Mouse (Mus musculus) liver, adult (tissue): ENCODE measurements at regions not wholly inside any gene's neighbourhood (a gene's known extent, or its start where the extent isn't known, plus 50 kb on each side); places are given as distances from the start of the nearest gene placed in this dataset.

Experiments
- GATA4 ChIP-seq: IDR thresholded peaks from 2 replicates; pipeline ENCODE4 v1.6.1; 2014; ENCODE audit warnings: mild to moderate bottlenecking, low read length; ENCODE audit not compliant: insufficient replicate concordance

DNA sequence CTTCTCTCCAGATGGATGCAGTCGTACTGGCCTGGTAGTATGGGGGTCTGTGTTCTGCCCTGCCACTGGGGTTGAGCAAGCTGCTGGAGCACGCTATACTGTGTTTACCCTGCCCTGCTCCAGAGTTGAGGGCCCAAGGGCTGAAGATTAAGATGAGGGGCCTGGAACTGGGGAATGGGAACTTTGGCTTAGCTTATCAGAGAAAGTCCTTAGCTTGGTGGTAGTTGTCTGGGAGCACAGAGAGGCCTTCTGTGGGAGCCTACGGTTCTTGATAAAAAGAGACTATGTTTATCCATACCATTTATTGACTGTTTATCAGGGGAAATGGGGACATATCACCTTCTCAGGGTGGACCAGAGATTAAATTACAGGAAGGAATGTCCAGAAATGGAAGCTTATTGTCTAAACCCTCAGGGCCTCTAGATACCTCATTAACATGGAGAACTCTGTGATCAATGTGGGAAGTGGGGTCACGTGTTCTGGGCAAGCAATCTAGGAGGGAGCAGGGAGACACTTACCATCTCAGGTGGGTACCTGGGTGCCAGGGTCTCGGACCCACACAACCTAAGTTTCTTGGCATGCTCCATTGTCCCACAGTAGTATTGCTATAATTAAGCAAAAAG, 58.7 kb downstream of the Mycn start:
- TF ChIP-seq GATA4: no peak

DNA sequence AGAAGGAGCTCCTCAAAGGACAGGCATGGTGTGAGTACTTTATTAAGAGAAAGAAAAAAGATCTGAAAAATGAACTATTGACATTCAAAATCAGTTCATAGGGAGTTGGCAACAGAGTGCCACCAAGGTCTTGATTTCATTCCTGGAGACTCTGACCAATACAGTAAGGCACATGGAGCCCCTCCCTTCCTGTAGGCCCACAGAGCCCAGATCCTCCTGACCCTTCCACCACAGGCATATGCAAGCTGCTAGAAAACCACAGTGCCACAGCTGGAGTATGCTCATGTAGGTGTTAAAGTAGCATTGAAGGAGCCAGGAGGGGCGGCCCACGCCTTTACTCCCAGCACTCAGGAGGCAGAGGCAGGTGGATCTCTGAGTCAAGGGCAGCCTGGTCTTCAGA, 63.7 kb downstream of the Mycn start:
- TF ChIP-seq GATA4: no peak

DNA sequence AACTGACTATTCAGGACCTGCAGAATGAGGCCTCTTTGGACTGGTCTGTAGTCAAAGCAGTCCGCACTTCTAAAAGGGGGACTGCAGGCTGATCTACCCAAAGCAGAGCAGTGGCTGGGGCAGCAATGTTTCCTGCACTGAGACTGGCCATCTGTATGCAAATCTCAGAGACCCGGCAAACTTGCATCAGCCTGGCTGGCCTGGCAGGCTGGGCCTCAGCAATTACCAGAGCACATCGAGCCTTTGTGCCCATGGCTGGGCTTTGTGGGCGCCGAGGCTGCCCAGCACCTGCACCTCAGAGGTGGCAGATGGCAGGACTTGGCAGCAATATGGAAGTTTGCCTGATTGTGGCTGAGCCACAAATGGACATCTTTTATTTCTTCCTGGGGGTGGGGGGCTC, 64.2 kb downstream of the Mycn start:
- TF ChIP-seq GATA4: no peak

DNA sequence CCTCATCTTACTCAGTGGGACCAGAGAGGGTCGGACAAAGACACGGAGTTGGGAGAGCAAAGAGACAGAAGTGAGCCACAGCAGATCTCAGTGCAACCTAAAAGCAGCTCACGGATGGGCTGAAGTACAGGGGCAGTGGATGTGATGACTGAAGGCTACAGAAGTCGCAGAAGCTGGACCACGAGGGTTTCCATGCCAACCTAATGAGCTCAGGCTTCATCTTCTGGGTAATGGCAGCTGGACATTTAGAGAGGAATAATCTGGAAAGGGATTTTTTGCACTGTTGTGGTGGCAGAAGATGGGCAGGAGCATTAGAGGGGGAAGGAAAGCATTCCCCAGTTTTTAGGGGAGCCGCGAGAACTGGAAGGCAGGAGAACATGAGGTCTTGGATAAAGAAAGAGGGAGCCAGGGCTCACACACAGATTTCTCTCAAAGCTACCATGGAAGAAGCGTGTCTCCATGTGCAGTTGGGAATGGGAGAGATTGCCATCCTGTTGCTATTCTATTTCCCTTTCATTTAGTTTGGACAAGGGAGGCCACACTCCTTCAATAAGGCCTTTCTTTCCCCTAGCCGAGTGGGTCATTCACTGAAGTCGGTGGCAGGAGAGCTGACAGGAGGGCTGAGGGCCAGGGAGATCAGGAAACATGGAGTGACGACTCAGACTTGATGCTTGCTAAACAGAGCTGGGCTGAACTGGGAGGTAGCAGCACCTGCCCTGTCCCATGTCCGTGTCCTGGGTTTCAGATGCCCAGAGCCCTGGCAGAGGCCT, 65.6 kb downstream of the Mycn start:
- TF ChIP-seq GATA4: no peak

DNA sequence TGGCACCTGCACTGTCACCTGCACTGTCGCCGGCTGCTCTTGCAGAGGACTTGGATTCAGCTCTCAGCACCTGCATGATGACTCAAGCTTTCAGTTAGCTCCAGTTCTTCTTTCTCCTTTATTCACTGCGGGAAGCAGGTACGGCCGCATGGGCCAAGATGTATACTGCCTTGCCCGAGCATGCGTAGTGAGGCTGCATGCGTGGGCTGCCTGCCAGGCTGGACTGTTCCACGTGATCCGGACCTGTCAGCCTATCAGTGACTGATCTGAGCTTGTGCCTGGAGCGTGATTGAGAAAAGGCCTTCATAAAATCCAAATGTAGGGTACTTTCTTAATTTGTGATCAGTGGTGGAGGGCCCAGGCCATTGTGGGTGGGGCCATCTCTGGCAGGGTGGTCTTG, 68.2 kb downstream of the Mycn start:
- TF ChIP-seq GATA4: no peak

DNA sequence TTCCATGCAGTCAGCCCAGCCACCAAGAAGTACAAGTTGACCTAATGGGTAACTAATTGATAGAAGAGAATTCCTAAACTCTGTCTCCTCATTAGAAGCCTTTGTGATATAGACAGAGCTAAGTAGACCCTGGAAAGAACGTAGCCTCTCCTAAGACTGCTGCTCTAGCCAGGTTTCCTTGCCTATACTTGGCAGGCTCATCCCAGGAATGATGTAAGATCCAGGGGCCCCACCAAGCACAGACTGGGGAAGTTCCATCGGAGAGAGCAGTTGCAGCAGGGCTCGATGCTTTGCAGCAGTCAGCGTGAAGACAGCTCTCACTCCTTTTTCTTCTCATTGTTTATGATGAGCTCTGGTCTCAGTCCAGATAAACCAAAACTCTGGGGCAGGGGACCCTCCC, 68.7 kb downstream of the Mycn start:
- no peak for TF ChIP-seq GATA4

DNA sequence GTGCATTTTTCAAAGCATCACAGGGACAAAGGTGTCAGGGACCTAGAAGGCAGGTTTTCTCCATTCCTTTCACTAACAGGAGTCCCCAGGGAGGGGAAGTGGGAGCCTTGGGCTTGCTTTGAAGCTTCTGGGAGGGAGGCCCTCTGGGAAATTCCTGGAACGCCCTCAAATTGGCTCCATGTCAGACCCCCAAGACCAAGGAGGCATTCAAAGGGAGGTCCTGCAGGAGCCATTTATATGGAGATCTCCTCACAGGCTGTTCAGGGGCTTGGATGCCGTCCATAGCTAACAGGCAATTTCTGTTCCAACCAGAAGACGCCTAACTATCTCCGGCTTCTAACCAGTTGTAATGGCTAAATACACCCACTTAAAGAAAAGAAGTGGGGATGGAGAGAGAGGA, 70.4 kb downstream of the Mycn start:
- TF ChIP-seq GATA4: no peak

DNA sequence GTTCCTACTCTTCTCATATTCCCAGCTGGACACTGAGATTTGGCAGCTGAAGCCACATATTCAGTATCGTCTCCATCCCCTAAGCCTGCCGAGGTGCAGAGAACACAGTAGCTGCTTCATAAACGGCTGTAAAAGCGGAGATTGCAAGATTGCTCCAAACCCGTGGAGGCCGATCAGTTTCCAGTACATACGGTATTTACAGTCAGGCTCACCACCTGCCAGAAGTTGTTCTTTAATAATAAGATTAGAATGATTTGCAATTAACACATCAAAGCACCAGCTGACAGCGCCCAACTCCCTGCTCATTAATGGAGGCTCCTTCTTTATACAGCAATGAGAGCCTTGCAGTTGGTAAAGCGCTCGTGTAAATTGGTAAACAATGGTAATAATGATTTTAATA, 75.1 kb downstream of the Mycn start:
- no peak for TF ChIP-seq GATA4

DNA sequence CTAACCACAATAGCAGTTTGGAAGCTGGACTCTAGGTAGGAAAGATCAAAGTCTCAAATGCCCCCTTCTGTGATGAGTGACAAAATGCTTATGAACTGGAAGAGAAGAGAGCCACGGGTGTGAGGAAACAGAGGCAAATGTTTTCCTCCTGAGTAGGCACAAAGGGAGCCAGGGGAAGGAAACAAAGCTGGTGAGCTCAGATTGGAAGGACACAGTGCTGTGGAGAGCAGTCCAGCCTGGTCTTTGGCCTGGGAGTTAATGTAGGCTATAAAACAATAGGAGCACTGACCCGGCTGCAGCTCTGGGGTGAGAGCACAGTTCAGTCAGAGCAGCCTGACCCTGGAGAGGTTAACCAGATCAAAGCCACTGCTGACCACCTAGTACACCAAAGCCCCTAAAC, 91.0 kb downstream of the Mycn start:
- no peak for TF ChIP-seq GATA4

DNA sequence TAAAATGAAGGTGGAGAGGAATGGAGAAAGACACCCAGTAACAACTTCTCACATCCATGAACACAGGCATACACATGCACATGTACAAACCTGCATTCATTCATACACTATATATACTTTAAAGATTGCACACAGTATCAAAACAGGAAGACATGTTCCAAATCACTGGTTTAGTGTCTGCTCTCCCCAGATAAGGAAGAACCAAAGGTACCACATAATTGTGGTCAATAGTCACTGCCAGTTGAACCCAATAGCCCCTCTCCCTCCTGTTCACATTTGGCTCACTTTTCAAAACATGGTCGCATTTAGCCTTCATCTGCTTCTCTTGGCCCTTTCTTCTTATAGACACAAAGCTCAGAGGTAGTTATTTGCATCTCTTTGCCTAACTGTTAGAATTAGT, 95.0 kb downstream of the Mycn start:
- TF ChIP-seq GATA4: no peak

DNA sequence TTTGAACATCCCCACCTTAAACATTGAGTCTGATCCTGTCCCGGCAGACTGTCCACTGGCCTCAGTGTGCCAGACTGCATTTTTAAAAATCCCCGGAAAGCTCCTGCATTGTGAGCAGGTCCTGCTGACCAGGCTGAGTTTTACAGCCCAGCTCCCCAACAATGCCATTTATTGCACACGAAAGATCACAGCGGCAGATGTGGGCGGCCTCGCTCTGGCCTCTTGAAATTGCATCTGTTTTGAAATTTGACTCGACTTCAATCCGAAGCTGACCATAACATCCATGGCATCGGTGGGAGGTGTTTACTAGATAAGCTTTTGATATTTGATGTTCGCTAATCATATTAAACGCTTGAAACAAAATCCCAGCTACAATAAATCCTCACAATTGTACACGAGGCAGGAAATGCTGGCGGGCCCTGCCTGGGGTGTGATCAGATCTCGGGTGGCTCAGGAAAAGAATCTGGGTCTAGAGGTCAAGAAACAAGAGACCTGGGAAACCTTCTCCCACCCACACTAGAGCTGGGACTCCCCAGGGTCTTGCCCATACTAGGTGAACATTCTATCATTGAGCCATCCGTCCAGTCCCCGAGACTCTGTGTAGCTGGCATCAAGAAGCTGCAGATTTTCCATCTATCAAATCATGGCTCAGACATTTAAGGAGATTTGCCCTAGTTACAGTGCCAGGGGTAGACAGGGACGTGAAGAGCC, 99.3 kb downstream of the Mycn start:
- no peak for TF ChIP-seq GATA4

DNA sequence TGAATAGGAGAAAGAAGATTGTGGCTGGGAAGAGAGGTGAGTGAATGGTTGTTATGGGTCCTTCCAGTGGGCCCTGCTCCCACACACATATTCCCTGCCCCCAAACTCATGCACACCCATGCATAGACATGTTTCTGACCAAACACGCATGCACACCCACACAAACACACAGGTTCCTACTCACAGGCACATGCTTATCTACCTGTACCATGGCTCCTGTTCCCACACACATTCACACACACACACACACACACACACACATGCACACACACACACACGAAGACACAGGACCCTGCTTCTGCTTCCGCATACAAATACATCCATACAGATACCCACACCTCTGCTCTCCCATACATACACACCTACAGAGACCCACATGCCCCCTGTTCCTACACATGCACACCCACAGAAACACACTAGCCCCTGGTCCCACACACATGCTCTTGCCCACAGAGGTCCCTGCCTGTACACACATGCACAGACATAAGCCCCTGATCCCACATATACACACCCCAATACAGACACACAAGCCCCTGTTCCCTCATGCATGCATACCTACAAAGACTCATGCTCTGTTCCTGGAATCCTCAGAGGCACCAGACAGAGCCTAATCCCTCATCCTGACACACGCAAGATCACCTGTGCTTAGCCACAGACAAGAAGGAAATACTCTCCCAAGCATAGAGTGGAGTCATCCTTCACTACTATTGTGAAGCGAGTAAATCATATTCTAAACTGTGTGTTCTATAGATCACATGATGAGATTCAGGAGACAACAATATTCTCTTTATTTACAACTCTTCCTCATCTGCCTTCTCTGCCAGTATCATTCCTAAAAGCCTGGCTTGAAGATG, 100.1 kb downstream of the Mycn start:
- no peak for TF ChIP-seq GATA4

DNA sequence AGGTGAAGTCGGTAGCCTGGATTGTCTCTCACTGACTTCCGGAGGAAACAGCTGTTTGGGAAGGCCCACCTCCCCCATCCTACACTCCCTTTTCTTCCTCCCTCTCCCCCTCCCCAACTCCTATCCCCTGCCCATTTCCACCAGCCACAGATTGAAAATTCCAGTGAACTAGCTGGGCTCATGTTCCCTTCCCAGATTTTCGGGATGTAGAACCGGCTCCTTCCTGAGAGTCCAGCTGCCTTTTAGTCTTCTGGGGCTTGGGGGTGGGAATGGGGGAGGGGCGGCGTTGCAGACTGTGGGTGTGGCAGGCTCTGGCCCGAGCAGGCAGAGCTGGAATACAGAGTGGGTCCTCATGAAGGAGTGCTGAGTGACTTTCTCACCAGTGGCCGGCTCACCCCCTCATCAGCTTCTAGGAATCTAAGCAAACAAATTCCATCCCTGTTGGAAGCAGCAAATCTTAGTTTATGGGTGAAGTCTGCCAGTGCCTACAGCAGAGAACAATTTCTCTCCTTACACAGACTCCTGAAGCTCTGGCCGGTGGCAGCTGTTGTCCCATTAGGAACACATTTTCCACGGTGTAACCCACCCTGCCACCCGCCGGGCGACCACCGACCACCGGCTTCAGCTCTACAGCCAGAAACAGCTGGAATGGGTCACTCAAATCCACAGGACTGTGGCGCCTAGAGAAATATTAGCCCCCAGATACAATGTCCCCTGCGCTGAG, 100.9 kb downstream of the Mycn start:
- TF ChIP-seq GATA4: no peak

DNA sequence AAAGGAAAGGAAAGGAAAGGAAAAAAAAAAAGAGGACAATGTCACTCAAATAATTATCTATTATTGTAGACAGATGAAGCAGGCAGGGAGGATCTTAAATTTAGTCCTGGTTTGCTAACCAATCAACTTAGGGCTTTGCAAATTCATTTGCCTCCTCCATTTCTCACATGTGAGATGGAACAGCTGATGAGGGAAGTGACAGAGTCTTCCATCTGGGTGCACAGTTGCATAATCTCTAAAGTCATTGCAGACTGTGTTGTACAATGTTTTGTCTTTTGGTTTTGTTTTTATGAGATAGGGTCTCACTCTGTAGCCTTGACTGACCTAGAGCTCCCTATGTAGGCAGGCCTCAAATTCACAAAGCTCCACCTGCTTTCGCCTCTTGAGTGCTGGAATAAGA, 103.9 kb downstream of the Mycn start:
- no peak for TF ChIP-seq GATA4

DNA sequence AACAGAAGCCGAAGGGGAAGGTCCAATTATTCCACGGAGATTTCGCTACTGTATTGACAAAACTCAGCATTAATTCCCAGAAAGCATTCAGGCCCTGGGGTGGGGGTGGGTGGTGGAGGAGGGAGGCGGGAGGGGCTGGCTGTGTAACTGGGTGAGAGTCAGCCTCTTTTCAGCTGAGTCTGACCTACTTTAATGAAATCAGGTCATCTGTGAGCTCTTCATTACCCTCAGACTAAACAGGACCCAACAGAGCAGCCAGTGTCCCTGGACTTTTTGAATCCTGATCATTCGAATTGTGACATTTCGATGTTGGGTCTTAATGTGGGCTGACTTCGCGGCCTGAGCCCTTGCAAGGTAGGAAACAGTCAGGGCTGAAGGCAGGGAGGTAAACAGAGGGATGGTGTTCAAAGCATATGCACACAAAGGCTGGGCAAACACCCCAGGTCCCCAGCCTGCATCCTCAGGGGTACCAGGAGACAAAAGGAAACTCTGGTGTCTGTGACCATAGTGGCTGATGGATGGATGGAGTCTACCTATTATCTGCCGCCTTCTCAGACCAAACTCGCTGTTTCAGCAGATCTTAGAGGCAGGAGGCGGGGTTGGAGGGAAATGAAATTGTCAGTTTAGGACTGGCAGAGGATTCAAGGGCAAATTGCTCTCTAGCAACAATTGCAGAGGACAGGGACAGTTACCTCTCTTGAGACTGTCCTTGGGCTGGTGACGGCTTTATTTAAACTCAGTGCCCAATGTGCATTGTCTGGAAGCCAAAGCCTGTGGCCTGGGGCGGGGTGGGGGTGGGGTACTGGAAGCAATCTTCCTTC, 113.7 kb downstream of the Mycn start:
- no peak for TF ChIP-seq GATA4

DNA sequence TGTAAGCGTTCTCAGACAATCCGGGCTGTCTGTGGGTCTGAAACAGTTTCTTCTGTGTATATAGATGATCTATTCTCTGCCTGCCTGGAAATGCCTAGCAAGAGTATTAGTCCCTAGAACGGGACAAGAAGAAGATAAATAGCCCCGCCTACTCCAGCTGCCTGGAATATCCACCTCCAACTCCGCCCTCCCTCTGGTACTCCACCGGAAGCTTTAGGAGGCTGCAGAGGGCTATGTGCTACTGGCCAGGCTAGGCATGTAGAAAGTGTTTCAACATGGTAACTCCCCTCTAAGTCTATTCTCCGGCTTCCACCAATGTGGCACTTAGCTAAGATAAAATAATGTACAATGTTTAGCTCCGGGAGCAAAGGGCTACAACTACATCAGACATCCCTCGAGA, 114.3 kb downstream of the Mycn start:
- TF ChIP-seq GATA4: no peak
